Mouse (Mus musculus) limb, embryonic 13.5 days (tissue): ENCODE results near the gene Gltp. TPM values are rescaled to one million over a fixed set of nuclear protein-coding genes. Genes with fewer than 3 reads are reported as not detected.

Experiments
- ATAC-seq: fragments of 200-750 bp; cut with Nextera tagmentation; 2 replicates; pipeline ENCODE4 v1.8.0; 2017; ENCODE audit warnings: low read depth, moderate number of reproducible peaks, moderate TSS enrichment; ENCODE audit not compliant: low FRiP score
- H3K27ac ChIP-seq: fragments of 300-500 bp; sonication (generic); 2 replicates; pipeline ENCODE4 v1.5.1; 2015; ENCODE audit warnings: inconsistent platforms, mild to moderate bottlenecking, moderate library complexity
- H3K27me3 ChIP-seq: fragments of 300-500 bp; sonication (generic); 2 replicates; pipeline ENCODE4 v1.6.1; 2015; ENCODE audit warnings: mild to moderate bottlenecking, inconsistent platforms
- H3K36me3 ChIP-seq: fragments of 300-500 bp; sonication (generic); 2 replicates; pipeline ENCODE4 v1.6.1; 2015; ENCODE audit warnings: inconsistent platforms, mild to moderate bottlenecking, moderate library complexity
- H3K4me1 ChIP-seq: fragments of 300-500 bp; sonication (generic); 2 replicates; pipeline ENCODE4 v1.6.1; 2015; ENCODE audit warnings: inconsistent platforms
- H3K4me2 ChIP-seq: fragments of 300-500 bp; sonication (generic); replicated peaks from 2 replicates; pipeline ENCODE4 v1.6.1; 2015; ENCODE audit warnings: inconsistent platforms, mild to moderate bottlenecking, moderate library complexity
- H3K4me3 ChIP-seq: fragments of 300-500 bp; sonication (generic); 2 replicates; pipeline ENCODE4 v1.5.1; 2015; ENCODE audit warnings: moderate library complexity, mild to moderate bottlenecking, inconsistent platforms
- H3K9ac ChIP-seq: fragments of 300-500 bp; sonication (generic); 2 replicates; pipeline ENCODE4 v1.6.1; 2015; ENCODE audit warnings: mild to moderate bottlenecking, inconsistent platforms
- H3K9me3 ChIP-seq: fragments of 300-500 bp; sonication (generic); 2 replicates; pipeline ENCODE4 v1.6.1; 2016; ENCODE audit warnings: inconsistent platforms
- WGBS: fragments of 180-500 bp; shearing (Covaris S2); methylation state at CpG from one replicate; pipeline ENCODE4 v1.1.7; 2015; 5-methylcytosine and 5-hydroxymethylcytosine counted together
- polyA plus RNA-seq: library from polyadenylated mRNA; unstranded; fragments of >200 nt; fragmentation: Nextera tagmentation; extraction: Ambion mirVana; gene quantifications from 2 replicates; pipeline ENCODE4 v1.2.1, GENCODE M21; 2015

Gltp gene
- polyA plus RNA-seq, 1 experiment from 2014 or later = 95.1 TPM

GRCm38 (mm10) chr5:114719003-114719927 is 28.5 kb upstream of the Gltp start:
- H3K4me3 ChIP-seq = no peak overlapping the region
- ATAC-seq = no peak
- no peaks in the 10 kb centered on the region for H3K27me3 ChIP-seq
- H3K36me3 ChIP-seq = peaks cover 93% of the 10 kb centered on the region
- 88% methylated on average over 20 of the region's 20 CpGs for WGBS
- H3K4me1 ChIP-seq = 0 out of 2 replicates have a peak, but pooled peaks cover 5% of the 10 kb centered on the region
- no peak overlapping the region for H3K27ac ChIP-seq
- H3K4me2 ChIP-seq = no peak overlapping the region
- peaks cover under 1% of the 10 kb centered on the region; the same call in 1 of the 2 replicates for H3K9me3 ChIP-seq
- H3K9ac ChIP-seq = no peak overlapping the region

- Histone ChIP-seq H3K9ac (no peak overlapping the region), H3K4me3 (no peak overlapping the region), H3K4me1 (0 out of 2 replicates have a peak, but pooled peaks cover 5% of the 10 kb centered on the region), H3K9me3 (no peaks in the 10 kb centered on the region), H3K4me2 (no peak overlapping the region), H3K27me3 (no peaks in the 10 kb centered on the region), H3K27ac (no peak overlapping the region), H3K36me3 (peaks cover 96% of the 10 kb centered on the region)
- 90% methylated on average over 13 of the region's 13 CpGs for WGBS
- ATAC-seq = no peak
Observed at GRCm38 (mm10) chr5:114718483-114718882, 27.7 kb upstream of the Gltp start.

- Histone ChIP-seq H3K9ac (no peak overlapping the region), H3K36me3 (peaks cover 100% of the 10 kb centered on the region), H3K4me3 (no peak overlapping the region), H3K9me3 (no peaks in the 10 kb centered on the region), H3K4me2 (no peak overlapping the region), H3K27ac (no peak overlapping the region), H3K4me1 (0 out of 2 replicates have a peak, but pooled peaks cover 5% of the 10 kb centered on the region), H3K27me3 (no peaks in the 10 kb centered on the region)
- 93% methylated on average over 8 of the region's 8 CpGs for WGBS
- ATAC-seq = no peak
Observed at GRCm38 (mm10) chr5:114717937-114718336, 27.2 kb upstream of the Gltp start.

GRCm38 (mm10) chr5:114717292-114717691 is 26.5 kb upstream of the Gltp start:
- H3K27me3 ChIP-seq = no peaks in the 10 kb centered on the region
- H3K9me3 ChIP-seq = no peaks in the 10 kb centered on the region
- H3K4me3 ChIP-seq = no peak overlapping the region
- no peak overlapping the region for H3K27ac ChIP-seq
- 0 out of 2 replicates have a peak, but pooled peaks cover 5% of the 10 kb centered on the region for H3K4me1 ChIP-seq
- peaks cover 100% of the 10 kb centered on the region for H3K36me3 ChIP-seq
- H3K4me2 ChIP-seq = no peak overlapping the region
- WGBS = 81% methylated on average over 12 of the region's 12 CpGs
- ATAC-seq = no peak
- no peak overlapping the region for H3K9ac ChIP-seq

GRCm38 (mm10) chr5:114714551-114714950 is 23.8 kb upstream of the Gltp start:
- H3K9me3 ChIP-seq = no peaks in the 10 kb centered on the region
- 91% methylated on average over 18 of the region's 18 CpGs for WGBS
- no peaks in the 10 kb centered on the region for H3K4me1 ChIP-seq
- H3K4me2 ChIP-seq = no peak overlapping the region
- ATAC-seq = no peak
- H3K4me3 ChIP-seq = no peak overlapping the region
- no peak overlapping the region for H3K9ac ChIP-seq
- H3K27me3 ChIP-seq = no peaks in the 10 kb centered on the region
- no peak overlapping the region for H3K27ac ChIP-seq
- peaks cover 100% of the 10 kb centered on the region for H3K36me3 ChIP-seq

GRCm38 (mm10) chr5:114709357-114709756 is 18.6 kb upstream of the Gltp start:
- no peak overlapping the region for H3K4me3 ChIP-seq
- peaks cover 8% of the 10 kb centered on the region for H3K4me1 ChIP-seq
- WGBS = 93% methylated on average over 21 of the region's 21 CpGs
- no peak overlapping the region for H3K4me2 ChIP-seq
- H3K36me3 ChIP-seq = peaks cover 54% of the 10 kb centered on the region
- no peak overlapping the region for H3K27ac ChIP-seq
- no peaks in the 10 kb centered on the region for H3K9me3 ChIP-seq
- no peak for ATAC-seq
- H3K9ac ChIP-seq = no peak overlapping the region
- H3K27me3 ChIP-seq = no peaks in the 10 kb centered on the region

GRCm38 (mm10) chr5:114708491-114708890 is 17.7 kb upstream of the Gltp start:
- H3K9me3 ChIP-seq = no peaks in the 10 kb centered on the region
- peak overlapping the region; percentile 84 for H3K9ac ChIP-seq
- peak overlapping the region; percentile 86 for H3K4me3 ChIP-seq
- H3K4me2 ChIP-seq = peak overlapping the region; percentile 87
- no peaks in the 10 kb centered on the region for H3K27me3 ChIP-seq
- no peak for ATAC-seq
- H3K4me1 ChIP-seq = peaks cover 8% of the 10 kb centered on the region
- H3K36me3 ChIP-seq = peaks cover 46% of the 10 kb centered on the region
- 55% methylated on average over 15 of the region's 15 CpGs for WGBS
- H3K27ac ChIP-seq = no peak overlapping the region

- H3K4me3 ChIP-seq = peak within 1 kb of the TSS; percentile 86
- no peaks in the 10 kb centered on the region for H3K27me3 ChIP-seq
- no peak within 1 kb of the TSS for H3K27ac ChIP-seq
- peak; percentile 82 for ATAC-seq
- H3K4me1 ChIP-seq = peaks cover 8% of the 10 kb centered on the region
- H3K4me2 ChIP-seq = peak within 1 kb of the TSS; percentile 87
- no peaks in the 10 kb centered on the region for H3K9me3 ChIP-seq
- H3K36me3 ChIP-seq = peaks cover 36% of the 10 kb centered on the region
- WGBS = 3% methylated on average over 49 of the region's 49 CpGs
- H3K9ac ChIP-seq = peak within 1 kb of the TSS; percentile 84
Observed at GRCm38 (mm10) chr5:114707265-114708068, 16.7 kb upstream of the Gltp start, which contains the start of gene Tchp. Tchp (plus strand) TSS chr5:114707760.

- ATAC-seq = no peak
- WGBS = 63% methylated on average over 14 of the region's 14 CpGs
- H3K27me3 ChIP-seq = no peaks in the 10 kb centered on the region
- no peaks in the 10 kb centered on the region for H3K9me3 ChIP-seq
- no peaks in the 10 kb centered on the region for H3K36me3 ChIP-seq
- H3K27ac ChIP-seq = no peak overlapping the region
- no peak overlapping the region for H3K4me3 ChIP-seq
- no peak overlapping the region for H3K4me2 ChIP-seq
- no peaks in the 10 kb centered on the region for H3K4me1 ChIP-seq
- no peak overlapping the region for H3K9ac ChIP-seq
Observed at GRCm38 (mm10) chr5:114702403-114703392, 11.9 kb upstream of the Gltp start.

GRCm38 (mm10) chr5:114699015-114699414 is 8.2 kb upstream of the Gltp start:
- Histone ChIP-seq H3K27ac (no peak overlapping the region), H3K9me3 (no peaks in the 10 kb centered on the region), H3K4me1 (no peaks in the 10 kb centered on the region), H3K4me2 (no peak overlapping the region), H3K27me3 (no peaks in the 10 kb centered on the region), H3K9ac (no peak overlapping the region), H3K4me3 (no peak overlapping the region), H3K36me3 (no peaks in the 10 kb centered on the region)
- 54% methylated on average over 7 of the region's 7 CpGs for WGBS
- no peak for ATAC-seq

- Histone ChIP-seq H3K9me3 (no peaks in the 10 kb centered on the region), H3K4me3 (no peak overlapping the region), H3K4me2 (no peak overlapping the region), H3K9ac (no peak overlapping the region), H3K27me3 (no peaks in the 10 kb centered on the region), H3K27ac (no peak overlapping the region), H3K4me1 (no peaks in the 10 kb centered on the region), H3K36me3 (no peaks in the 10 kb centered on the region)
- ATAC-seq = no peak
- 86% methylated on average over 19 of the region's 19 CpGs for WGBS
Observed at GRCm38 (mm10) chr5:114698044-114698746, 7.4 kb upstream of the Gltp start.
